Mouse (Mus musculus): ENCODE measurements around the gene Ube2cbp. TPM values are rescaled to one million over a fixed set of nuclear protein-coding genes. Genes with fewer than 3 reads are reported as not detected.

Ube2cbp gene
- total RNA-seq (2021), result 1 to 10 TPM; 1.2 to 1.9 TPM
- long read RNA-seq, experiment 1, result 0 reads
- long read RNA-seq, experiment 2, transcript Ube2cbp-201 (10 exons, 1,790 nt), result major isoform, 5 of 6 reads
- long read RNA-seq, experiment 2, partial matches to known transcripts, result 0 of 6 reads
- long read RNA-seq, experiment 2, other reads (novel, unspliced or antisense), result 1 of 6 reads

GRCm38 (mm10) chr9:86464151-86465105 lies at the start of gene Ube2cbp:
Gene Ube2cbp (minus strand): TSS chr9:86464950.
- peak; percentile 90 for DNase-seq (ENCODE audit: low spot score in 2 of 2)

GRCm38 (mm10) chr9:86514390-86514789 lies 49.6 kb upstream of the Ube2cbp start:
- no peak for DNase-seq (ENCODE audit: low spot score in 2 of 2)

GRCm38 (mm10) chr9:86513733-86514132 lies 49.0 kb upstream of the Ube2cbp start:
- no peak for DNase-seq (ENCODE audit: low spot score in 2 of 2)

DNA sequence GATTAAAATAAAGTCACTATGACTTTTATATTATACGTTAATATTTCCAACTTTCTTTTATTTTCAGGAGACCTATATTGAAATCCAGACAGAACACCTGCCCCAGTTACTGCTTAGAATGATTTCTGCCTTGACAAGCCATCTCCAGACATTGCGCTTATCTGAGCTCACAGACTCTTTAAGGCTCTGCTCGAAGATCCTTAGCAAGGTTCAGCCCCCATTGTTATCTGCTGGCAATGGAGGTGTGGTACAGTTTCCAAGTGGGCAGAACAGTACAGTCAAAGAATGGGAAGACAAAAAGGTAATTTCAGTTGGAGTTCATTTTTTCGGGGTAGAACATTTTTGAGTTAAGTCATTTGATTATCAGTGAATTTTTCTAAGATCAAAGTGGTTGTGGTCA lies 42.7 kb upstream of the Ube2cbp start:
- no peak for DNase-seq (ENCODE audit: low spot score in 2 of 2)

DNA sequence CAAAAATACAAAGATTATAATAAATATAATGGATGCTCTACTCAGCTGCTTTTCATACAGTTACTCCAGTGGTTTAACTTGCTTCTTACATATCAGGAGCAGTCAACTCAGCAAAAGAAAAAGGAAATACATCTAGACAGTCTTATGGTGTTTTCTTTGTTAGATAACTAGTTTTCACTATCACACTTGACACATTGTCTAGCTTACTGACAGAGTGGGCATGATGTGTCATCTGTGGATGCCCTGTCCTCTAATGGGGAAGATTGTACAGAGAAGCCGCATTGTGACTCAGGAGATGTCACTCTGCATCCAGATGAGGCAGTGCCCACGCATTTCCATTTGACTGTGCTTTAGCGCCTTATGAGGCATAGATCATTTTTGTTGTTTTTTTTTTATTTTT lies 34.3 kb upstream of the Ube2cbp start:
- DNase-seq (ENCODE audit: low spot score in 2 of 2), result no peak

GRCm38 (mm10) chr9:86496261-86496660 lies 31.5 kb upstream of the Ube2cbp start:
- DNase-seq (ENCODE audit: low spot score in 2 of 2), result no peak

DNA sequence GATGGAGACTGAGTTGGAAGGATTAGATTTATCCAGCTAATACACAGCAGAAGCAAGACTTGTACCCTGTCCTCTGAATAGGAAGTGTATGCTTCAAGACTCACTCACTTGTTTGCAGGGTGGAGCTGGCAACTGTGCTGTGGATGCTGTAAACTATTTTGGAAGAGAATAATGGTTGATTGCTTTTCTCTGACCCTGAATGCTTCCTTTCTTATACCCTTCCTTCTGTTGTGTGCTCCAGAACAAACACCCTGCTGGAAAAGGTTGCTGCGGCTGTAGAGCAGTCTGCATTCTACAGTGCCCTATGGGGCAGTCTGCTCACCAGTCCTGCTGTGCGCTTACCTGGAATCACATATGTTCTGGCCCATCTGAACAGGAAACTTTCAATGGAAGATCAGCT lies 27.0 kb upstream of the Ube2cbp start:
- no peak for DNase-seq (ENCODE audit: low spot score in 2 of 2)

DNA sequence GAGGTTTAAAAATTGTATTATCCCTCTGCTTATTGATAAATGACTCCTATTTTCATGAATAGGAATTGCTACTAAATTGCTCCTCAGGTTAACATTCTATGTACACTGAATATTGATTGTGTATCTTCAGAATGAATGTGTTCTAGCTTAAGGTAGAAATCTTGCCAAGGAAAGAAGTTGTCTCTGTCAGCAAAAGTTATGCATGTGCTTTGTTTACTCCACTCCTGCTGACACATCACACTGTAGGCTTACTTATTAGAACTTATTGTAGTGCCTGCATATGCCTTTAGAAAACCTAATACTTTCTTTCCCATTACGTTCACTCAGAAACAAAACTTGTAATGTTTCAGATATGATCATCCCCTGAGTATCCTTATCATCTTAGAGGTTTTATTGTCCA lies 17.5 kb upstream of the Ube2cbp start:
- no peak for DNase-seq (ENCODE audit: low spot score in 2 of 2)

DNA sequence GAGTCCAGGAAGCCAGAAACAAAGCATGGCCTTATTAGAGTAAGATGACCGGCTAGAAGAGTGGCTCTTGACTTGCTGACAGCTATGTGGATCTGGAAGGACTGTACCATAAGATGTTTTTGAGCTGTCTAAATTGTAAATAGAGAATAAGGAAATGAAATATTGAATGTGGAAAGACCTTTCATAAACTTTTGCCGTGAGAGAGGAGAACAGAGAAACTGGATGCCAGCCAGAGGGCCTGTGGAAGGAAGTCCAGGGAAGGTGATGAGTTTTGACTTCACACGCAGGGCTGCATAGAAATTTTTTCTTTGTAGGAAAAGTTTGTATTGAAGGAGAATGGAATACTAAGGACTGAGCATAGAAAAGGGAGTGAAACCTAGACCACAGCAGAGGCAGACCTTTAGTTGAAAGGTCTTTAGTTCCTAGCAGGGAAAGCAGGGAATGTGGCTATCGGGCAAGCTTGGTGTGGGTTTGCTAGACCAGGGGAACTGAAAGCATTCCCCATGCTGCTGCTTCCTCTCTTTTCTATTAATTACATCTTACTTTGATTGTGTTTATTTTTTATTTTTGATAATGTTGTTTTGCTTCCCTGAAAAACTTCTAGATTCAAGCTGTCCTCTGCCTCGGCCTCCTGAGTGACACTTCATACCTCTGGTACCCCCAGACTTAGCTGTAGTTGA lies 13.8 kb upstream of the Ube2cbp start:
- no peak for DNase-seq (ENCODE audit: low spot score in 2 of 2)

- DNase-seq (ENCODE audit: low spot score in 2 of 2), result no peak
These were observed 12.0 kb upstream of the Ube2cbp start for GRCm38 (mm10) chr9:86476763-86477162.

- no peak for DNase-seq (ENCODE audit: low spot score in 2 of 2)
These were observed 11.2 kb upstream of the Ube2cbp start for GRCm38 (mm10) chr9:86475956-86476355.

DNA sequence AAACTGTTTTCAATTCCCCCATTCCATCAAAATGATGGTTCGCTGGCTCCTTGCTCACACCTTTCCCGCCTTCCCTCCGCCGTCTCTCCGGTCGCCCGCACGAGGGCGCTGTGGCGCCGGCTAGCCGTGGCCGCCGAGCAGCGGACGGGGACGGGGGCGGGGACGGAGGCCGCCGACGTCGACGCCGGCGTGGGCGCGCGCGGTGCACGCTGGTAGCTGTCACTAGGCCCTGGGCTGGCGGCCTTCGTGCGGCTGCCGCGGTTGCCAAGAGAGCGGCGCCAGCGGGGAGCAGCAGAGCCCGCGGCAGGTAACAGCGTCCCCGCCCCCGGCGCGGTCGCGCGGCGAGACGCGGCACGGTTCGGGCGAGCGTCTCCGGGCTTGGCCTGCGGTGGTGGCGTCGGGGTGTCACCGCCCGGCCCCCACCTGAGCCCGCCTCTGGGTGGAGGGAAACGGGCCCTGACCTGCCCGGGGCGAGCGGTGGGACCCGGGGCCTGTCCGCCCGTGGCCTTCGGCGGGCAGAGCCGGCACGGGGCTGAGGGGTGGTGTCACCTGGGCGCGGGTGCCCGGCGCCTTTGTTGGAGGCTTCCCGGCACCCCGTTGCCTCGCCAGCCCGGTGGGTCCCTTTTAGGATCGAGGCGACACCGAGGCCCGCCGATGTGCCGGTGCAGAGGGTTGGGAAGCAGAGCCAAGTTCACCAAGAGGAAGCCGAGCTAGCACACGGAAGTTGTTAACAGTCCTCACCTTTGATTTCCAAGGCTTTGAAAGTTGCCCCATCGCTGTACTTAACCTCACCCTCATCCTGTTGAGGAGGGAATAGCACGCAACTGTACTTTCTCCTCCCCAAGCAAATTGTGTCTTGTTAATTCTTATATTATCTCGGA lies 2.5 kb upstream of the Ube2cbp start, which contains the start of gene Dop1a:
Gene Dop1a (plus strand): TSS at position 165 of the 881 bp plus-strand sequence.
- DNase-seq (ENCODE audit: low spot score in 2 of 2), result peak; percentile 92 to 96

DNA sequence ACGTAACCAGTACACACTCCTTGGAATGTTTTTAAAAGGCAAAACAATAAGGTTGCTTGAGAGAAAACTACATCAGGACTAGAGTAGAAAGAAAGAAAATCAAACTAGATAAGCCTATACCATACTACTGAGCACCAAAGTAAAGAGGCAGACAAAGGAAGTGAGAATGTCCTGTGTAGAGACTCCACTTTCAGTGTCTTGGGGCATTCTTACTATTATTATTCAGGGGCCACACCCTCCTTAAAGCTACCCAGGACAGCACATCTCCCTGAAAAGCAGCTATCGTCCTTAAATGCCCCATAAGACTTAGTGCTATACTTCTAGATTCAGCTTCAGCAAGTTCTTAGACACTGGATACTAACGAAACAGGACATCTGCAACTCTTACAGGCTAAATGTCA lies 11.1 kb downstream of the Ube2cbp start:
- no peak for DNase-seq (ENCODE audit: low spot score in 2 of 2)

- peak; percentile 27 to 45 for DNase-seq (ENCODE audit: low spot score in 2 of 2)
These were observed 13.1 kb downstream of the Ube2cbp start for GRCm38 (mm10) chr9:86451617-86452016.

- no peak for DNase-seq (ENCODE audit: low spot score in 2 of 2)
These were observed 13.7 kb downstream of the Ube2cbp start for GRCm38 (mm10) chr9:86451094-86451493.

- peak; percentile 79 to 81 for DNase-seq (ENCODE audit: low spot score in 2 of 2)
These were observed 15.2 kb downstream of the Ube2cbp start for GRCm38 (mm10) chr9:86449581-86449980.

DNA sequence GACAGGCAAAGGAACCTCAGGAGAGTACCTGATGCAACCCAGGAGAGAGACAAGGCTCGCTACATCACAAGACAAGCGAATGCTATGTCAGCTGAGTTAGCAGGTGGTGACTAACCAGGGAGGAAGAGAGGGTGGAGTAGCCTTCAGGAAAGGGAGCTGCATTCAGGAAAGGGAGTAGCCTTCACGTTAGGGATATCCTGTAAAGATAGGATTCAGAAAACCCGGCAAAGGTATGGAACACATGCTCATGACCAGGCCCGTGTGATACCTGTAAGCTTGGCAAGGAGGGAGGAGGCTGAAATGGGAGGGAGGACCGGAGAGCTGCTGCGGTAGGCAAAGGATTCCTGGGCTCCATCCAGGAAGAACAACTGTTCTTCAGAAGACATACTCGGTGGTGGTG lies 17.3 kb downstream of the Ube2cbp start:
- DNase-seq (ENCODE audit: low spot score in 2 of 2), result no peak

GRCm38 (mm10) chr9:86446847-86447246 lies 17.9 kb downstream of the Ube2cbp start:
- no peak for DNase-seq (ENCODE audit: low spot score in 2 of 2)

- DNase-seq (ENCODE audit: low spot score in 2 of 2), result no peak
These were observed 22.5 kb downstream of the Ube2cbp start for GRCm38 (mm10) chr9:86442248-86442647.

DNA sequence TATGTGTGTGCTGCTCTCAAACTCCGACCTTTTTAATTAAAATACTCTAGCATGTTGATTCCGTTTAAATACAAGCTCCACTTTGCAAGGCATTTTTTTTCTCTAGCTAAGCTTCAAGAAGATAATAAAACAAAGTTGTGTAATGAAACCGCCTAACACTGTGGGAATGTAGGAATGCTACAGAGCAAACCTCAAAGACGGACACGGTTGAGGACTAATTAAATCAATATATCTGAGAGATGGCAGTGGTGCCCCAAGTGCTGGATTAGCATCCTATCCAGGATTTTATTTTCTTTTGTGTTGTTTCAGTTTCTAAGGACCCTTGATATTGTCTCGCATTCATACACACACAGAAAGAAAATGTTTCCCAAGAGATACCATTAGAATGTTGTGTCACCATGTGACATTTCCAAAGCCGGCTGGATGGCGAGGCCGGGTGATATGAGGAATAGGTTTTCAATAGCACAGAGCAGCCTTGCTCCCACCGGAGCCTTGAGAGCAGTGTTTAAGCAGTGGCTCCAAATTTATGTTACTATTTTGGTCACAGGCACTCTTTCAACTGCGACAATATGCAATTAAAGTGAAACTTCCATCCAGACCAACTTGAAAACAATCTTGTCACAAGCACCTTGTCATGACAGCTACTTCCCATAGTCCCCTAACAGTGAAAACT lies 26.3 kb downstream of the Ube2cbp start:
- DNase-seq (ENCODE audit: low spot score in 2 of 2), result no peak
